Mouse (Mus musculus) layer of hippocampus, adult 18-20 months (tissue): ENCODE data around the gene Crebl2. TPM values are rescaled to one million over a fixed set of nuclear protein-coding genes. Genes with fewer than 3 reads are reported as not detected.

Experiments
- DNase-seq, 2 experiments: peaks; one replicate each; pipeline ENCODE4 v3.0.0; 2022; ENCODE audit warnings: low spot score in 2 of 2
- total RNA-seq, 2 experiments: library from RNA; stranded (reverse); gene quantifications; 2 replicates each; pipeline ENCODE4 v1.2.3; 2021

Gene Crebl2
- total RNA-seq, 2 experiments from 2014 or later = 47.3 to 48.1 TPM

- no peak for DNase-seq
These were observed 10.2 kb upstream of the Crebl2 start for GRCm38 (mm10) chr6:134819741-134820140.

- DNase-seq = no peak
These were observed 9.5 kb upstream of the Crebl2 start for GRCm38 (mm10) chr6:134820411-134820810.

- no peak for DNase-seq
These were observed 7.1 kb upstream of the Crebl2 start for GRCm38 (mm10) chr6:134822844-134823243.

- DNase-seq = no peak
These were observed 822 bp downstream of the Crebl2 start for GRCm38 (mm10) chr6:134830776-134831175.

GRCm38 (mm10) chr6:134834585-134835251 is 4.8 kb downstream of the Crebl2 start:
- no peak for DNase-seq

GRCm38 (mm10) chr6:134838111-134838510 is 8.2 kb downstream of the Crebl2 start:
- DNase-seq = no peak

GRCm38 (mm10) chr6:134840346-134840745 is 10.4 kb downstream of the Crebl2 start:
- DNase-seq = no peak

- DNase-seq = no peak
These were observed 15.8 kb downstream of the Crebl2 start for GRCm38 (mm10) chr6:134845726-134846125.

- no peak for DNase-seq
These were observed 16.4 kb downstream of the Crebl2 start for GRCm38 (mm10) chr6:134846308-134846707.

GRCm38 (mm10) chr6:134847550-134847949 is 17.6 kb downstream of the Crebl2 start:
- DNase-seq = peak in 1 of 2 experiments; percentile 39

- no peak for DNase-seq
These were observed 18.4 kb downstream of the Crebl2 start for GRCm38 (mm10) chr6:134848197-134848890.

- no peak for DNase-seq
These were observed 19.5 kb downstream of the Crebl2 start for GRCm38 (mm10) chr6:134849461-134849860.

- no peak for DNase-seq
These were observed 20.0 kb downstream of the Crebl2 start for GRCm38 (mm10) chr6:134849985-134850384.

- DNase-seq = no peak
These were observed 24.8 kb downstream of the Crebl2 start for GRCm38 (mm10) chr6:134854782-134855181.

- DNase-seq = no peak
These were observed 26.0 kb downstream of the Crebl2 start for GRCm38 (mm10) chr6:134855926-134856325.

GRCm38 (mm10) chr6:134859021-134859420 is 29.1 kb downstream of the Crebl2 start:
- DNase-seq = no peak

GRCm38 (mm10) chr6:134860275-134860674 is 30.3 kb downstream of the Crebl2 start:
- no peak for DNase-seq

- no peak for DNase-seq
These were observed 31.4 kb downstream of the Crebl2 start for GRCm38 (mm10) chr6:134861386-134861785.

- peak in 1 of 2 experiments; percentile 41 for DNase-seq
These were observed 32.7 kb downstream of the Crebl2 start for GRCm38 (mm10) chr6:134862671-134863104.

- DNase-seq = peak; percentile 94 to 99
These were observed 33.2 kb downstream of the Crebl2 start for GRCm38 (mm10) chr6:134863146-134863545.

GRCm38 (mm10) chr6:134866113-134866512 is 36.2 kb downstream of the Crebl2 start:
- DNase-seq = no peak

- DNase-seq = no peak
These were observed 37.4 kb downstream of the Crebl2 start for GRCm38 (mm10) chr6:134867325-134867724.
